Mouse (Mus musculus) liver, postnatal 0 days (tissue): ENCODE measurements at regions not wholly inside any gene's neighbourhood (a gene's known extent, or its start where the extent isn't known, plus 50 kb on each side); places are given as distances from the start of the nearest gene placed in this dataset.

Experiments used
- CTCF ChIP-seq: sonication (generic); IDR thresholded peaks from 2 replicates; pipeline ENCODE4 v1.5.1; 2016; ENCODE audit warnings: antibody characterized with exemption, low read depth
- EP300 ChIP-seq: IDR thresholded peaks from 2 replicates; pipeline ENCODE4 v1.6.1; 2016; ENCODE audit warnings: antibody characterized with exemption, low read depth, mild to moderate bottlenecking

DNA sequence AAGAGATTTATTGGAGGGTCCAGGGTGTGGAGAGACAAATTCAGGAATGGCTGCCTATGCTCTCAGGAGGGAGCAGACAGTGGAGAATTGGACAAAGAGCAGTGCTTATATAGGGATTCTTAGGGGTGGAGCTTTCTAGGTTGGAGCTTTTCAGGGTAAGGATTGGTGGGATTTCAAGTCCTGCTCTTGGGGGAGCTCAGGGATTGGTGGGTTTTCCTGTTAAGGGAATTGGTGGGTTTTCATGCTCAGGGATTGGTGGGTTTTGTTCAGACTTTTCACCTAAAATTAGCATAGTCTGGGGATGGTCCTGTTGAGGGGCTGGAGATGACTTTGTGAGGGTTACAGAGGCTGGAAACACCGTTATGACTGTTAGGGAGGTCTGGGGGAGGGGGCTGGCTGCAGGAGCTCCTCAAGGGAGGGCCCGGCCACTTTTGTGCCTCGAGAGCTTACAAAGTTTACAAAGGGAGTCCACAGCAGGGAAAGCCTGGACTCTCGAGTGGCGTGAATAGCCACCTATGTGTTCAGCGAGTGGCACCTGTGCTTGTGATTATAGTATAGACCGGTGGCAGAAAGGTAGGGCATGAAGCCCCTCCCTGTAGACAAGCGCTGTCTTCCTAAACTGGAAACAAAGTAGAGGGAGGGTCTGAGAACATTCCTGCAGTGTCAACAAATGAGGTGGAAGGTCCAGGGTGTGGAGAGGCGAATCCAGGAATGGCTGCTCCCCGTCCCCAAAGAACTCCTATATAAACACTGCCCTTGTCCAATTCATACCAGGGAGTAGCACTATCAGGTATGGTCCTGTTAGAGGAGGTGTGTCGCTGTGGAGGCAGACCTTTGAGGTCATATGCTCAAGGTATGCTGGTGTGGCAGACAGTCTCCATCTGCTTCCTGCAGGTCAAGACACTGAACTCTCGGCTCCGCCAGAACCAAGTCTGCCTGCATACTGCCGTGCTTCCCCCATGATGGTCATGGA, 278.1 kb upstream of the Zfp64 start:
- TF ChIP-seq CTCF (no peak), EP300 (no peak)
